Mouse (Mus musculus) liver, embryonic 13.5 days (tissue): Measurements from ENCODE around the gene Nfib. TPM values are rescaled to one million over a fixed set of nuclear protein-coding genes. Genes with fewer than 3 reads are reported as not detected.

Source experiments
- ATAC-seq: fragments of 200-750 bp; cut with Nextera tagmentation; 2 replicates; pipeline ENCODE4 v1.8.0; 2017; ENCODE audit warnings: low read depth, mild to moderate bottlenecking, moderate number of reproducible peaks, moderate library complexity
- DNase-seq: peaks from one replicate; pipeline ENCODE4 v3.0.0; 2022
- H3K27ac ChIP-seq: fragments of 300-500 bp; sonication (generic); 2 replicates; pipeline ENCODE4 v1.5.1; 2015; ENCODE audit warnings: moderate library complexity, mild to moderate bottlenecking, inconsistent platforms
- H3K27me3 ChIP-seq: fragments of 300-500 bp; sonication (generic); 2 replicates; pipeline ENCODE4 v1.6.1; 2015; ENCODE audit warnings: mild to moderate bottlenecking, inconsistent platforms
- H3K36me3 ChIP-seq: fragments of 300-500 bp; sonication (generic); 2 replicates; pipeline ENCODE4 v1.6.1; 2015; ENCODE audit warnings: mild to moderate bottlenecking, inconsistent platforms
- H3K4me1 ChIP-seq: fragments of 300-500 bp; sonication (generic); replicated peaks from 2 replicates; pipeline ENCODE4 v1.6.1; 2015; ENCODE audit warnings: inconsistent platforms
- H3K4me2 ChIP-seq: fragments of 300-500 bp; sonication (generic); 2 replicates; pipeline ENCODE4 v1.6.1; 2015; ENCODE audit warnings: inconsistent platforms, mild to moderate bottlenecking, moderate library complexity
- H3K4me3 ChIP-seq: fragments of 300-500 bp; sonication (generic); replicated peaks from 2 replicates; pipeline ENCODE4 v1.5.1; 2015; ENCODE audit warnings: mild to moderate bottlenecking, inconsistent platforms
- H3K9ac ChIP-seq: fragments of 300-500 bp; sonication (generic); 2 replicates; pipeline ENCODE4 v1.6.1; 2015; ENCODE audit warnings: mild to moderate bottlenecking, inconsistent platforms
- H3K9me3 ChIP-seq: fragments of 300-500 bp; sonication (generic); replicated peaks from 2 replicates; pipeline ENCODE4 v1.6.1; 2016; ENCODE audit warnings: inconsistent platforms
- WGBS: fragments of 180-500 bp; shearing (Covaris S2); methylation state at CpG from one replicate; pipeline ENCODE4 v1.1.7; 2015; ENCODE audit not compliant: insufficient replicate concordance; 5-methylcytosine and 5-hydroxymethylcytosine counted together
- polyA plus RNA-seq: library from polyadenylated mRNA; unstranded; fragments of >200 nt; fragmentation: Nextera tagmentation; extraction: Ambion mirVana; gene quantifications from 2 replicates; pipeline ENCODE4 v1.2.1, GENCODE M21; 2015

Gene Nfib
- polyA plus RNA-seq, 1 experiment from 2014 or later: 4.9 TPM

DNA sequence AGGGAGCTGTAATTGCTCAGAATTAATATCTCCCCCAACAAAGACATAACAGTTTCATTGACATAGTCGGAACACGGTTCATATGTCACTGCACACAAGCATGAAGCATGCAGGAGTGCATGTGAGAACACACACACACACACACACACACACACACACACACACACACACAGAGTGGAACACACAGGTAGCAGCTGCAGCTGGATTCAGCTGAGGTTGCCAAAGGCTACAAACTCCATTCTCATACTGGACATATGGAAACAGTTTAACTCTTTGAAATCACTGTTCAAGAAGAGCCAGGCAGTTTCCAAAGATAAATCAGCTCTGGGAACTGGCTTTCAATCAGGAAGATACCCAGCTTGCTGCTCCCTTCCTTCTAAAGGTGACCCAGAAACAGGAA is 462 bp upstream of the Nfib start:
- 76% methylated on average over 2 of the region's 2 CpGs for WGBS
- H3K27ac ChIP-seq: no peak overlapping the region
- no peak overlapping the region for H3K4me2 ChIP-seq
- H3K27me3 ChIP-seq: no peaks in the 10 kb centered on the region
- ATAC-seq: no peak
- DNase-seq: no peak
- H3K9ac ChIP-seq: no peak overlapping the region
- no peaks in the 10 kb centered on the region for H3K36me3 ChIP-seq
- 0 out of 2 replicates have a peak, but pooled peaks cover 3% of the 10 kb centered on the region for H3K4me1 ChIP-seq
- H3K9me3 ChIP-seq: no peaks in the 10 kb centered on the region
- no peak overlapping the region for H3K4me3 ChIP-seq

- H3K4me1 ChIP-seq: 0 out of 2 replicates have a peak, but pooled peaks cover 3% of the 10 kb centered on the region
- H3K9ac ChIP-seq: no peak overlapping the region
- H3K27ac ChIP-seq: no peak overlapping the region
- H3K9me3 ChIP-seq: no peaks in the 10 kb centered on the region
- 78% methylated on average over 19 of the region's 19 CpGs for WGBS
- H3K4me2 ChIP-seq: no peak overlapping the region
- no peaks in the 10 kb centered on the region for H3K27me3 ChIP-seq
- H3K4me3 ChIP-seq: no peak overlapping the region
- ATAC-seq: no peak
- no peak for DNase-seq
- no peaks in the 10 kb centered on the region for H3K36me3 ChIP-seq
These were observed 1.3 kb downstream of the Nfib start for GRCm38 (mm10) chr4:82704079-82704830.

DNA sequence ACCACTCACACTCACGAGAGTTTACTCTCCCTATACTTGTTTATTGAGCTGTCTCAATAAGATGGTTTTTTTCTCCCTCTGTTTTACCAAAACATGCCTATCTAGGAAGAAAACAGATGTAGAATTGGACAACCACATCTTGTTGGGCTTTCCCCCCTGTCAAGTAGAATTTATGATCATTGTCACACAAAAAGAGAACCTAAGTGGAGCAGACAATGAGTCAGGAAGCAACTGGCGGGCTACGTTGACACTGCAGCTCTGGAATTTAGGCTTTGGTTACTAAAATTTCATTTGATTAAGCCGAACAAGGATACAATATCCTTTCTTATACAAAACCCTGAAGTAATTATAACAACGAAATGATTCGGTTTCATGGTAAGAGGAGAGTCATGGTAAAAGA is 2.7 kb downstream of the Nfib start:
- DNase-seq (no peak), ATAC-seq (no peak)
- Histone ChIP-seq H3K27ac (no peak overlapping the region), H3K9ac (no peak overlapping the region), H3K4me2 (no peak overlapping the region), H3K4me3 (no peak overlapping the region), H3K36me3 (no peaks in the 10 kb centered on the region), H3K4me1 (0 out of 2 replicates have a peak, but pooled peaks cover 3% of the 10 kb centered on the region), H3K27me3 (no peaks in the 10 kb centered on the region), H3K9me3 (no peaks in the 10 kb centered on the region)
- WGBS: 21% methylated on average over 6 of the region's 6 CpGs

- Histone ChIP-seq H3K9ac (no peak overlapping the region), H3K27ac (no peak overlapping the region), H3K9me3 (no peaks in the 10 kb centered on the region), H3K4me2 (no peak overlapping the region), H3K4me3 (no peak overlapping the region), H3K36me3 (no peaks in the 10 kb centered on the region), H3K4me1 (no peaks in the 10 kb centered on the region), H3K27me3 (no peaks in the 10 kb centered on the region)
- 65% methylated on average over 11 of the region's 11 CpGs for WGBS
- DNase-seq: no peak
- ATAC-seq: no peak
These were observed 6.0 kb downstream of the Nfib start for GRCm38 (mm10) chr4:82699504-82699903.

DNA sequence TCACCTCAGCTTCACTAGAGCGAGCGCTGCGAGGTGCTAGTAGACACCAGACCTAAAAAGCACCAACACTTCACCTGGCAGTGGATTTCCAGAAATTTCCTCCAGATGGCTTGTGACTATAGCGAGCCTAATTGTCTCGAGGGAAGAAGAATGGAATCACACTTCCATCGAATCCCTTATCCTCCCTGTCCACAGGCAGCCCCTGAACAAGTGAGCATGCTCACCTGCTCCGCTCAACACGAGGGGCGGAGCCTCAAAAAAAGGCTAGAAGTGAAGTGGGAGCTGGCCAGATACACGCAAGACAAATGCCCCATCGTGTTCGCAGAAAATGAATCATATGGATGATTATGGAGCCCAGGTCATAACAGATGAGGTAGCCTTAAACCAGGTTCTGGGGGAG is 6.9 kb downstream of the Nfib start:
- Histone ChIP-seq H3K4me1 (no peaks in the 10 kb centered on the region), H3K4me3 (no peak overlapping the region), H3K27ac (no peak overlapping the region), H3K36me3 (no peaks in the 10 kb centered on the region), H3K9me3 (no peaks in the 10 kb centered on the region), H3K4me2 (no peak overlapping the region), H3K9ac (no peak overlapping the region), H3K27me3 (no peaks in the 10 kb centered on the region)
- WGBS: 74% methylated on average over 12 of the region's 12 CpGs
- no peak for ATAC-seq
- no peak for DNase-seq

GRCm38 (mm10) chr4:82697151-82697550 is 8.4 kb downstream of the Nfib start:
- H3K36me3 ChIP-seq: no peaks in the 10 kb centered on the region
- no peaks in the 10 kb centered on the region for H3K27me3 ChIP-seq
- no peak overlapping the region for H3K4me3 ChIP-seq
- WGBS: 63% methylated on average over 6 of the region's 6 CpGs
- no peak overlapping the region for H3K27ac ChIP-seq
- H3K4me2 ChIP-seq: no peak overlapping the region
- H3K4me1 ChIP-seq: no peaks in the 10 kb centered on the region
- H3K9me3 ChIP-seq: no peaks in the 10 kb centered on the region
- DNase-seq: no peak
- no peak for ATAC-seq
- H3K9ac ChIP-seq: no peak overlapping the region

- ATAC-seq (no peak), DNase-seq (no peak)
- Histone ChIP-seq H3K9me3 (no peaks in the 10 kb centered on the region), H3K4me1 (no peaks in the 10 kb centered on the region), H3K4me3 (no peak overlapping the region), H3K36me3 (no peaks in the 10 kb centered on the region), H3K27ac (no peak overlapping the region), H3K27me3 (no peaks in the 10 kb centered on the region), H3K9ac (no peak overlapping the region), H3K4me2 (no peak overlapping the region)
- WGBS: 47% methylated on average over 5 of the region's 5 CpGs
These were observed 9.6 kb downstream of the Nfib start for GRCm38 (mm10) chr4:82695760-82696501.

- Histone ChIP-seq H3K27me3 (no peaks in the 10 kb centered on the region), H3K4me2 (no peak overlapping the region), H3K9me3 (no peaks in the 10 kb centered on the region), H3K4me1 (no peaks in the 10 kb centered on the region), H3K9ac (no peak overlapping the region), H3K36me3 (no peaks in the 10 kb centered on the region), H3K4me3 (no peak overlapping the region), H3K27ac (no peak overlapping the region)
- DNase-seq (no peak), ATAC-seq (no peak)
- WGBS: 45% methylated on average over 3 of the region's 3 CpGs
These were observed 13.6 kb downstream of the Nfib start for GRCm38 (mm10) chr4:82692009-82692326.

GRCm38 (mm10) chr4:82691126-82692008 is 14.2 kb downstream of the Nfib start:
- H3K4me3 ChIP-seq: no peak overlapping the region
- no peak overlapping the region for H3K9ac ChIP-seq
- no peaks in the 10 kb centered on the region for H3K4me1 ChIP-seq
- no peaks in the 10 kb centered on the region for H3K27me3 ChIP-seq
- H3K9me3 ChIP-seq: no peaks in the 10 kb centered on the region
- H3K4me2 ChIP-seq: no peak overlapping the region
- no peak overlapping the region for H3K27ac ChIP-seq
- no peak for DNase-seq
- WGBS: 37% methylated on average over 4 of the region's 4 CpGs
- no peak for ATAC-seq
- no peaks in the 10 kb centered on the region for H3K36me3 ChIP-seq

DNA sequence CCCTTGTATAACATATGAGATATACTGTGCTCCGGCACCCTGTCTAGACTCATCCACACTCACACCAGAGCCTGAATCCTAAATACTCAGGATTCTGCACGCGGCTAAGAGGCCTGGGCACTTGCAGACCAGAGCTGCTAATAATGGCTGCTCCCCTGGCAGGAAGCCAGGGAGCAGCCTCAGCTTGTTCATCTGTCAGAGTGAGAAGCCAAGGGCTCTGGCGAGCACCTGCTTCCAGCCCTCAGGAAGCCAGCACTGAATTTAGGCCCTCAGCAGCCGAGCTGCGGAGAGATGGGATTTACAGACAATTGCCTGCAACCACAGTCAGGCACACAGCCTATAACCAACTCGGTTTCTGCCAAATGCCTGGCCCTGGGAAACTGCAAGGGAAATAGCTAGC is 15.3 kb downstream of the Nfib start:
- no peaks in the 10 kb centered on the region for H3K27me3 ChIP-seq
- 63% methylated on average over 7 of the region's 7 CpGs for WGBS
- no peak overlapping the region for H3K4me2 ChIP-seq
- DNase-seq (no peak), ATAC-seq (no peak)
- no peak overlapping the region for H3K4me3 ChIP-seq
- H3K27ac ChIP-seq: no peak overlapping the region
- H3K9me3 ChIP-seq: no peaks in the 10 kb centered on the region
- H3K9ac ChIP-seq: no peak overlapping the region
- no peaks in the 10 kb centered on the region for H3K36me3 ChIP-seq
- no peaks in the 10 kb centered on the region for H3K4me1 ChIP-seq

GRCm38 (mm10) chr4:82686037-82686436 is 19.5 kb downstream of the Nfib start:
- Histone ChIP-seq H3K9me3 (no peaks in the 10 kb centered on the region), H3K4me2 (peak overlapping the region; percentile 27), H3K27ac (no peak overlapping the region), H3K27me3 (no peaks in the 10 kb centered on the region), H3K4me3 (no peak overlapping the region; the same call in 1 of the 2 replicates), H3K9ac (no peak overlapping the region), H3K36me3 (no peaks in the 10 kb centered on the region), H3K4me1 (no peaks in the 10 kb centered on the region)
- no peak for DNase-seq
- WGBS: 24% methylated on average over 6 of the region's 6 CpGs
- no peak for ATAC-seq
